Mouse (Mus musculus): ENCODE measurements around the gene Llgl2.

Llgl2 gene

GRCm38 (mm10) chr11:115878071-115878470 is 54.2 kb downstream of the Llgl2 start:
- peak; percentile 60 to 81 for DNase-seq

GRCm38 (mm10) chr11:115881002-115881401 is 57.2 kb downstream of the Llgl2 start:
- peak in 1 of 2 experiments; percentile 56 for DNase-seq

- no peak for DNase-seq
These were observed 59.4 kb downstream of the Llgl2 start for GRCm38 (mm10) chr11:115883251-115883650.

GRCm38 (mm10) chr11:115884361-115884760 is 60.5 kb downstream of the Llgl2 start:
- DNase-seq = peak; percentile 51 to 72

GRCm38 (mm10) chr11:115885281-115885680 is 61.4 kb downstream of the Llgl2 start:
- no peak for DNase-seq

- DNase-seq = no peak
These were observed 62.6 kb downstream of the Llgl2 start for GRCm38 (mm10) chr11:115886446-115886845.

- no peak for DNase-seq
These were observed 64.2 kb downstream of the Llgl2 start for GRCm38 (mm10) chr11:115888020-115888419.

GRCm38 (mm10) chr11:115889159-115889558 is 65.3 kb downstream of the Llgl2 start:
- DNase-seq = no peak

- no peak for DNase-seq
These were observed 68.4 kb downstream of the Llgl2 start for GRCm38 (mm10) chr11:115892213-115892612.

GRCm38 (mm10) chr11:115893071-115893470 is 69.2 kb downstream of the Llgl2 start:
- peak; percentile 24 to 61 for DNase-seq

- DNase-seq = peak; percentile 49 to 57
These were observed 71.1 kb downstream of the Llgl2 start for GRCm38 (mm10) chr11:115894755-115895520.

GRCm38 (mm10) chr11:115898446-115898845 is 74.6 kb downstream of the Llgl2 start:
- no peak for DNase-seq

- peak in 1 of 2 experiments; percentile 75 for DNase-seq
These were observed 75.0 kb downstream of the Llgl2 start for GRCm38 (mm10) chr11:115898886-115899285.

- DNase-seq = peak; percentile 78 to 91
These were observed 75.8 kb downstream of the Llgl2 start, which contains the start of gene Smim5 for GRCm38 (mm10) chr11:115899486-115900266. Gene Smim5 (plus strand): TSS chr11:115899966.

GRCm38 (mm10) chr11:115900561-115901337 is 76.9 kb downstream of the Llgl2 start:
- DNase-seq = peak; percentile 40 to 66

- no peak for DNase-seq
These were observed 77.7 kb downstream of the Llgl2 start for GRCm38 (mm10) chr11:115901338-115902161.

GRCm38 (mm10) chr11:115902177-115902576 is 78.3 kb downstream of the Llgl2 start:
- DNase-seq = no peak

- peak in 1 of 2 experiments; percentile 62 for DNase-seq
These were observed 79.0 kb downstream of the Llgl2 start for GRCm38 (mm10) chr11:115902831-115903230.

- peak; percentile 43 to 51 for DNase-seq
These were observed 79.8 kb downstream of the Llgl2 start for GRCm38 (mm10) chr11:115903384-115904230.

GRCm38 (mm10) chr11:115904231-115904955 is 80.5 kb downstream of the Llgl2 start:
- DNase-seq = peak; percentile 27 to 42

All from kidney, postnatal 36 days (tissue).